Mouse (Mus musculus) bone marrow, adult 2 months (tissue): ENCODE data around the gene Nav3. TPM values are rescaled to one million over a fixed set of nuclear protein-coding genes. Genes with fewer than 3 reads are reported as not detected.

ENCODE experiments used
- H3K27ac ChIP-seq: fragments of 200-500 bp; 2 replicates; pipeline ENCODE4 v1.5.1; 2012; ENCODE audit warnings: low read depth, mild to moderate bottlenecking, control low read depth, inconsistent platforms, low read length; ENCODE audit not compliant: control insufficient read depth, poor library complexity, insufficient read depth
- H3K4me1 ChIP-seq: fragments of 200-500 bp; 2 replicates; pipeline ENCODE4 v1.6.1; 2011; ENCODE audit warnings: low read length; ENCODE audit not compliant: control insufficient read depth, insufficient read depth
- H3K4me3 ChIP-seq: fragments of 200-500 bp; replicated peaks from 2 replicates; pipeline ENCODE3; 2011; ENCODE audit warnings: mild to moderate bottlenecking, low read depth, low read length, control low read depth; ENCODE audit not compliant: control insufficient read depth
- CTCF ChIP-seq: fragments of 200-500 bp; IDR thresholded peaks from 2 replicates; pipeline ENCODE4 v1.5.1; 2011; ENCODE audit warnings: low read length, control low read depth; ENCODE audit not compliant: control insufficient read depth, insufficient read depth
- POLR2A ChIP-seq: fragments of 200-500 bp; IDR thresholded peaks from 2 replicates; pipeline ENCODE4 v1.6.1; 2011; ENCODE audit warnings: low read depth, mild to moderate bottlenecking, control low read depth, low read length, borderline replicate concordance; ENCODE audit not compliant: control insufficient read depth
- WGBS: fragments of 180-500 bp; shearing (Covaris S2); methylation state at CpG from one replicate; pipeline ENCODE4 v1.1.7; 2018; 5-methylcytosine and 5-hydroxymethylcytosine counted together
- polyA plus RNA-seq: library from polyadenylated mRNA; stranded (reverse); fragments of >200 nt; gene quantifications from 2 replicates; pipeline ENCODE4 v1.2.4, GENCODE M21; 2011; ENCODE audit warnings: low replicate concordance; ENCODE audit not compliant: missing spikeins, insufficient read depth, insufficient read length

Gene Nav3
- polyA plus RNA-seq, 1 experiment = 2.0 TPM

DNA sequence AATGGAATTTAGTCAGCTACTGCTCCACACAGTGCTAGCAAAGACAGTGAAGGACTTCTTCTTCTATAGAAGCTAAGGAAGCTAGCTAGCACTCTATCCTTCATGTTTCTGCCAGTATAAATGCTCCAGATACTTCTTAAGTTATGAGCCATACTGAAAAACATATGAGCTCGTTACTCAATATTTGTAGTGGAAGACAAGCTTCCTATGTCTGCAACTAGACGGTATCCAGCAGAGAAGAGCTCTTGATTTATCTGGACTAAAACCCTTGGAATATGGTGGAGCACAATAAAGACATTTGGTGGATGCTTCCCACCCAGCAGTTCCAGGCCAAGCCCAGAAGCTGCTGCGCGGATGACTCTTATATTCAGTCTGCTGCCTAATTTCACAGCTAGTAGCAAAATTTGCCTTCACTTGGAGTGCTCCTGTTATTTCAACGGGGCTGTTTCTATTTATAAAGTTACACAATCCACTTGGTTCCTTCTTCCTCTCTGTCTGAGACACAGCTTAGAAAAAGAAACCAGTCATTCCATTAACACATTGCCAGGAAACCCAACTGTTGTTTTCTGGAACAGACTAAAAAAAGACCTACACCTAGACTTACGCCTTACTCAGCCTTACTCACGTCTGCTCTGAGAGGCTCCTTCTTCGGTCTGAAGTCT, 470.0 kb downstream of the Nav3 start:
- 13% methylated on average over 8 of the region's 8 CpGs for WGBS
- no peak overlapping the region for H3K4me3 ChIP-seq
- no peak overlapping the region for H3K27ac ChIP-seq
- H3K4me1 ChIP-seq = no peaks in the 10 kb centered on the region
- TF ChIP-seq CTCF = no peak
- no peak for TF ChIP-seq POLR2A

DNA sequence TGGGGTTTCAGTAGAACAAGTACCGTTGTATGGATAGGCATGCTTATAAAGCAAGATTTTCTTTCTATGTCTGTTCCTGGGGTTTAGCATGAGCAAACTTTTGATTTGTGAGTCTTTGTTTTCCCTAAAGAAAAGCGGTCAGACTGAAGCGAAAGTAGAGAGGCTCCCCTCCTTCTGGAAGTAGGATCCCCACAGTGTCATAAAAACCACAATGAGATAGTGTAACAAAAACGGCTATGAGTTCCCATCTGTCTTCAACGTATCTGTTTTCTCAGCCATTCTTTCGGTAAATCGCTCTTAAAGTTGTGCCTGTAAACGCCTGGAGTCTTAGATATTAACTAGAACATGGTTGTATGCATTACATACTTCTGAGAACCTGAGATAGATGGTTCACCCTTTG, 479.7 kb downstream of the Nav3 start:
- WGBS = 58% methylated on average over 8 of the region's 8 CpGs
- H3K4me1 ChIP-seq = no peaks in the 10 kb centered on the region
- no peak for TF ChIP-seq POLR2A
- TF ChIP-seq CTCF = no peak
- no peak overlapping the region for H3K4me3 ChIP-seq
- H3K27ac ChIP-seq = no peak overlapping the region

DNA sequence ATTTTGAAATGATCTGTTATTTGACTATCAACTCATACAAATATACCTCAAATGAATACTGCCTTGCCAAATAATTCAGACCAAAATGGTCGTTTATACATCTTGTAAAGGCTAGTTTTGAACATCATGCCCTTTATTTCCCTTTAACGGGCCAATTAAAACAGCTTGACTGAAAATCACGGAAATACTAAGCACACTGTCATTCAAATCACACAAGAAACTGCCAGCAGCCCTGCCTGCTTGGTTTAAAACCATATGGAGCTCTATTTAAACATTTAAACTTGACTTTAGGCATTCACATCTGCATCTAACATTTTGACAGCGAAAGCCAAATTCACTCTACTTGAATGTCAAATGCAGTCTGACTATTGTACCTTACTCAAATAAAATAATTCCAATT, 481.8 kb downstream of the Nav3 start:
- TF ChIP-seq POLR2A (no peak), CTCF (no peak)
- Histone ChIP-seq H3K27ac (no peak overlapping the region), H3K4me1 (no peaks in the 10 kb centered on the region), H3K4me3 (no peak overlapping the region)
- WGBS = 75% methylated on average over 4 of the region's 4 CpGs

DNA sequence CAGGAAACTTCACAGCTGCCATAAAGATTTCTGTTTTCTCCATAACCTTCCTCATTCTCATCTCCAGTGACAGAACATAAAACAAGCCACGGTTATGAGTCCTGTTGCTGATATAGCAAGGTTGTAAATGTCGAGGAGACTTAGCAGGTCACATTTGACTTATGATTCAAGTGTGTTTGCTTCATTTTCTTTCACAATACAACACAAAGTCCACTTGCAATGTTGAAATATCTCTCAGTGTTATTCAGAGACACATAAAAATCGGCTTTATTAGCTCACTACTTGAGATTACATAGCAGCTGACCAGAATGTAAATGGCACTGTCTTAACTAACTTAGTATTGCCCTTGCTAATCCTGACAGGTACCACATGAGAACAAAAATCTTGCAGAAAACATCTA, 482.5 kb downstream of the Nav3 start:
- WGBS = 15% methylated on average over 3 of the region's 3 CpGs
- no peak for TF ChIP-seq POLR2A
- no peak for TF ChIP-seq CTCF
- H3K27ac ChIP-seq = no peak overlapping the region
- no peaks in the 10 kb centered on the region for H3K4me1 ChIP-seq
- no peak overlapping the region for H3K4me3 ChIP-seq

DNA sequence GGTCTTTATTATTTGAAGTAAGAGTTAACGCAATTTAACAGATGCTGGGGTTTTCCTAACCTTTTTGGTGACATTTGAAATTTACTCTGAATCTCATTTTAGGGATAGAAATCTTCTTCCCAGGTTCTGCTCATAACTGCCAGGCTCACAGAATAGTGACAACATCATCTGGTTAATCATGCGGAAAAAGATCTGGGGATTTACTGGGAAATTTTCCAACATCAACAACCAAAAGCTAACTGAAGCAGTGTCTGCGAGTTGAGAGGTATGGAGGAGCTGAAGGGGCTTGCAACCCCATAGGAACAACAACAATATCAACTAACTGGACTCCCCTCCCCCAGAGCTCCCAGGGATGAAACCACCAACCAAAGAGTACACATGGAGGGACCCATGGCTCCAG, 505.7 kb downstream of the Nav3 start:
- TF ChIP-seq POLR2A = no peak
- TF ChIP-seq CTCF = no peak
- Histone ChIP-seq H3K4me1 (no peaks in the 10 kb centered on the region), H3K27ac (no peak overlapping the region), H3K4me3 (no peak overlapping the region)
- 76% methylated on average over 3 of the region's 3 CpGs for WGBS

DNA sequence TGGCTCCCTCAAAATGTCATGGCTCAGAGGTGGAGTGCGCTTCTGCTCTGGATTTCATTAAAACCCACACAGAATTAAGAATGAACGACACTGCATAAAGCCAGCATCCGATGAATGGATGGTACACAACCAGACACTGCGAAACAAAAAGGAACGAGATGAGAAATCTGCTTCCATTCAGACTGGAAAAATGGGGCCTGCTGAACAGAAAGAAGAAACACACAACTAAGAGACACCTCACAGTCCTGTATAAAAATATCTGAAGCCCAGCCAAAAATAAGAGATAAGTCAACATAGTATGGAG, 526.7 kb downstream of the Nav3 start:
- H3K4me1 ChIP-seq = no peaks in the 10 kb centered on the region; the same call in 1 of the 2 replicates
- H3K27ac ChIP-seq = no peak overlapping the region
- WGBS = 82% methylated on average over 5 of the region's 5 CpGs
- no peak for TF ChIP-seq CTCF
- TF ChIP-seq POLR2A = no peak
- no peak overlapping the region for H3K4me3 ChIP-seq

DNA sequence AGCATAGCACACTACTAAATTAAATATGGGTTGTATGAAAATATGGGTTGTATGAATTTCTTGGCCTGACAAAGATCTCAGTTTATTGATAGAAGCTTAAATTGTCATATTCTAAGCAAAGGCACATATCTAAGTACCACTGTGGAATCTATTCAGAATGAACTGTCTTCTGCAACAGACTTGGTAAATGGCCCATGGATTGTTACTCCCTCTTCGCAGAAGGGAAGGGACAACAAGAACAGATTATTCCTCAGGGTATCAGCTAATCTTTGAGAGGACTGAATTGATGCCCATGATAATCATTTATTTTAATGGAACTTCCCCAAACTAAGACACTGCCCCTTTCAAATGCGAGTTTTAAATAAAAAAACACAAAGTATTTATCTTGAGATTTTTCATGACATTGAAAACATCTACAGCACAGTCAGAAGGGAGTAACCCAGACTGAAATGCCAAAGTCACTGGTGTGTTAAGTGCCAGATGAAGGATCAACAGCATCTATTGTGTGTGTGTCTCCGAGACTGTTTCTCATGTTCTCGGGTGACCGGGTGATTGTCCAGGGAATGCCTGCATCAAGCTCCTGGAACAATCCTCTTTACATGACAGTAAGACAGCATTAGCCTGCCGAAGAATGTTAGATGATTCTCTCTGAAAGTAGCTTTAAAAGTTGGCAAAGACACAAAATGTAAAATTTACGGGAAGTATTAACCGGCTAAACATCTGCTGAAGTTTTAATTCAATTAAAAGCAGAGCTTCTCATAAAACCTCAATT, 527.3 kb downstream of the Nav3 start:
- no peak overlapping the region for H3K27ac ChIP-seq
- WGBS = 80% methylated on average over 8 of the region's 8 CpGs
- no peak overlapping the region for H3K4me3 ChIP-seq
- TF ChIP-seq POLR2A = no peak
- TF ChIP-seq CTCF = no peak
- no peaks in the 10 kb centered on the region; the same call in 1 of the 2 replicates for H3K4me1 ChIP-seq

DNA sequence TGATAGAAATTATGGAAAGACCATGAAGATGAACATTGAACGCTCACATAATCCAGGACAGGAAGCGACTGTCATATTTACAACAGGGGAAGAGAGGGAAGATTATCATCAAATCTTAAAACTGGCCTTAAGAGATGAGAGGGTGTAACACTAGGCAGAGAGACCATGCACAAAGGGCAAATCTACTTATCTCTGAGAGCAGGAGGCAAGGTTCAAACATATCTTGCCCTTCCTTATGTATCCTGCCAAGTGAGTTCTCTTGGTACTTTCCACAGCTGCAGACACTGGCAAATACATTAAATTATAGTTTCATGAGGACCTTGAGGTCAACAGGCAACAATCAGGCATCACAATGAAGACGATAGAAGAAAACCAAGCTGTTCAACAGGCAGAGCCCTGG, 529.9 kb downstream of the Nav3 start:
- H3K4me1 ChIP-seq = no peaks in the 10 kb centered on the region; the same call in 1 of the 2 replicates
- H3K4me3 ChIP-seq = no peak overlapping the region
- WGBS = 41% methylated on average over 3 of the region's 3 CpGs
- no peak for TF ChIP-seq CTCF
- TF ChIP-seq POLR2A = no peak
- no peak overlapping the region for H3K27ac ChIP-seq
